Mouse (Mus musculus): ENCODE results near the gene Sec24c.

DNA sequence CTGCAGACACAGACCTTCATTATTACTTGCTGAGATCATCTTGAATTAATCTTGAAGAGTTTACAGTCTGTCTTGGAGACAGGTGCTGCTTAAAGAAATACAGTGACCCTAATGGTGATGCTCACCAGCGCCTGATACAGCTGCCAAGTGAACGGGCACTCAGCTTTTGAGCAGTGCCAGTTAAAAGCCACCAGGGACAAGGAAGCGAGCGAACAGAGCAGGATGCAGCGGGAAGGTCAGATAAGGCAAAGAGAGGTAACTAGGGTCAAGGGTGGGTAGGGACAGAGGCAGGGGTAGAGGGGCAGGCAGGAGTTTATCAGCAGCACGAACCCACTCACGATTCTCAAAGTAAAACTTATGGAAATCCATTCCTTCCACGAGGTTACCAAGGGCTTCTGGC, 64.4 kb downstream of the Sec24c start:
- no peak for TF ChIP-seq MAFK (IDR thresholded peaks at IDR 0.05; ENCODE audit: insufficient read depth, low read depth, low read length)
- TF ChIP-seq HCFC1 (IDR thresholded peaks at IDR 0.05; ENCODE audit: borderline replicate concordance, insufficient read depth, low read length), result no peak
- no peak for TF ChIP-seq CHD2 (IDR thresholded peaks at IDR 0.05; ENCODE audit: low read depth, low read length)
- no peak for TF ChIP-seq ZNF384 (IDR thresholded peaks at IDR 0.05; ENCODE audit: low read depth, low read length)
- no peak for TF ChIP-seq ZC3H11A (IDR thresholded peaks at IDR 0.05; ENCODE audit: borderline replicate concordance, low read depth, low read length)
